ENCODE assay signal across 34 mouse cellular contexts in genomic region chr4:112231945-112232344, GRCm38 (mm10). TPM values are rescaled to one million over a fixed set of nuclear protein-coding genes. Genes with fewer than 3 reads are reported as not detected.
"Had no signal": no experiment of that assay in that cellular context is flagged by ENCODE, and none has a peak within 500 bp of the region (broad histone marks: within the 10 kb centered on the region; RNA-seq: fewer than 3 reads in every experiment).

Gene Skint3 (plus strand): TSS chr4:112232245.

- H3K9ac ChIP-seq: embryonic facial prominence, embryonic 12.5 days; embryonic facial prominence, embryonic 13.5 days; embryonic facial prominence, embryonic 15.5 days; forebrain, embryonic 12.5 days; forebrain, embryonic 15.5 days; forebrain, postnatal 0 days had no signal

- DNase-seq: cerebellum, adult 2 months; cerebellum, adult 8-10 months; cerebellum, adult 9-10 months; cerebellum, adult 9-11 months; cerebellum, postnatal 10 days; cerebellum, postnatal 14 days; cerebellum, postnatal 25 days; cerebellum, postnatal 36 days; embryo, embryonic 11 days; forebrain, postnatal 0 days; gastrocnemius, adult 2 months; gastrocnemius, postnatal 10 days; gastrocnemius, postnatal 14 days; gastrocnemius, postnatal 25 days; gastrocnemius, postnatal 36 days; heart, adult 11 months; heart, adult 18-20 months; heart, adult 2 months had no signal

- H3K4me3 ChIP-seq: embryonic facial prominence, embryonic 10.5 days; embryonic facial prominence, embryonic 12.5 days; embryonic facial prominence, embryonic 13.5 days; embryonic facial prominence, embryonic 15.5 days; erythroblast, embryonic 14.5 days; forebrain, embryonic 10.5 days; forebrain, embryonic 12.5 days; forebrain, embryonic 15.5 days; gastrocnemius, adult 2 months; heart, adult 2 months had no signal

- H3K27ac ChIP-seq: embryonic facial prominence, embryonic 10.5 days; embryonic facial prominence, embryonic 12.5 days; embryonic facial prominence, embryonic 13.5 days; embryonic facial prominence, embryonic 15.5 days; forebrain, embryonic 10.5 days; forebrain, embryonic 12.5 days; forebrain, embryonic 15.5 days; gastrocnemius, adult 2 months; heart, adult 2 months had no signal

- ATAC-seq: forebrain, embryonic 14.5 days; forebrain, embryonic 15.5 days; forebrain, embryonic 16.5 days; forebrain, postnatal 0 days had no signal

- H3K4me2 ChIP-seq: embryonic facial prominence, embryonic 12.5 days; embryonic facial prominence, embryonic 13.5 days; embryonic facial prominence, embryonic 15.5 days; forebrain, embryonic 12.5 days; forebrain, embryonic 15.5 days had no signal

- H3K36me3 ChIP-seq: embryonic facial prominence, embryonic 10.5 days; embryonic facial prominence, embryonic 12.5 days; embryonic facial prominence, embryonic 13.5 days; embryonic facial prominence, embryonic 15.5 days; forebrain, embryonic 10.5 days; forebrain, embryonic 12.5 days; forebrain, embryonic 15.5 days had no signal

- H3K27me3 ChIP-seq: embryonic facial prominence, embryonic 12.5 days; embryonic facial prominence, embryonic 13.5 days; embryonic facial prominence, embryonic 15.5 days; forebrain, embryonic 12.5 days; forebrain, embryonic 15.5 days had no signal

- H3K4me1 ChIP-seq: embryonic facial prominence, embryonic 10.5 days; embryonic facial prominence, embryonic 12.5 days; embryonic facial prominence, embryonic 13.5 days; embryonic facial prominence, embryonic 15.5 days; forebrain, embryonic 10.5 days; forebrain, embryonic 12.5 days; forebrain, embryonic 15.5 days had no signal

- H3K9me3 ChIP-seq: embryonic facial prominence, embryonic 12.5 days; embryonic facial prominence, embryonic 15.5 days; forebrain, embryonic 10.5 days; forebrain, embryonic 15.5 days had no signal

RNA-seq across cellular contexts. Expression of gene Skint3, which starts in this region (rescaled TPM):
- total RNA-seq: common myeloid progenitor, adult 5-6 weeks; forebrain, postnatal 0 days; gastrocnemius, adult 18-20 months; gastrocnemius, adult 2 months; gastrocnemius, adult 8-10 months; gastrocnemius, postnatal 10 days; gastrocnemius, postnatal 14 days; gastrocnemius, postnatal 25 days; gastrocnemius, postnatal 36 days; granulocyte monocyte progenitor cell, adult 5-6 weeks; heart, adult 18-20 months had no signal
- polyA plus RNA-seq: cerebellum, adult 2 months; embryonic facial prominence, embryonic 10.5 days; embryonic facial prominence, embryonic 11.5 days; embryonic facial prominence, embryonic 12.5 days; embryonic facial prominence, embryonic 13.5 days; embryonic facial prominence, embryonic 15.5 days; erythroblast, embryonic 14.5 days; forebrain, embryonic 10.5 days; forebrain, embryonic 11.5 days; forebrain, embryonic 12.5 days; forebrain, embryonic 14.5 days; forebrain, embryonic 15.5 days; forebrain, embryonic 16.5 days; forebrain, postnatal 0 days had no signal
